Mouse (Mus musculus): ENCODE measurements around the gene Pitpnc1. TPM values are rescaled to one million over a fixed set of nuclear protein-coding genes. Genes with fewer than 3 reads are reported as not detected.
A peak's percentile ranks its signal among the peaks of the same experiment; 100 is the strongest.

The Pitpnc1 gene
- total RNA-seq, 2 experiments from 2014 or later: 57.4 to 66.8 TPM

DNA sequence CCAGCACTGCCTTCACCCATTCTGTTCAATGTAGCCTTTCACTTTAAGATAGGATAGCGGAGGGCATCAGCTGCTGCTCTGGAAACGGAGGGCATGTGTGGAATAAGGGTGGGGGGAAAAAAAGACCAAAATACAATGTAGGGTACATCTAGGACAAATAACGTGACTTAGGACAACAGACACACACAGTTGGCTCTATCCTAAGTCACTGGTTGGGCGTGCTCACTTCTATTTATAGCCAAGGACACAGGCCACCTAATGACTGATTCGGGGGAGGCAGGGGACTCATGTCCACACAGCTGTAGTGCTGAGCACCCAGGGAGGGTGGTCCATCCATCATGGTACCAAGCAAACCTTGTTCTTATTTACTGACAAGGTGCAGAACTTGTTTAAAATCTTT lies 245.2 kb downstream of the Pitpnc1 start:
- intact Hi-C loops (cut with DNase I; ENCODE audit: low total_unique reads): no loop called here
- no peak for DNase-seq

DNA sequence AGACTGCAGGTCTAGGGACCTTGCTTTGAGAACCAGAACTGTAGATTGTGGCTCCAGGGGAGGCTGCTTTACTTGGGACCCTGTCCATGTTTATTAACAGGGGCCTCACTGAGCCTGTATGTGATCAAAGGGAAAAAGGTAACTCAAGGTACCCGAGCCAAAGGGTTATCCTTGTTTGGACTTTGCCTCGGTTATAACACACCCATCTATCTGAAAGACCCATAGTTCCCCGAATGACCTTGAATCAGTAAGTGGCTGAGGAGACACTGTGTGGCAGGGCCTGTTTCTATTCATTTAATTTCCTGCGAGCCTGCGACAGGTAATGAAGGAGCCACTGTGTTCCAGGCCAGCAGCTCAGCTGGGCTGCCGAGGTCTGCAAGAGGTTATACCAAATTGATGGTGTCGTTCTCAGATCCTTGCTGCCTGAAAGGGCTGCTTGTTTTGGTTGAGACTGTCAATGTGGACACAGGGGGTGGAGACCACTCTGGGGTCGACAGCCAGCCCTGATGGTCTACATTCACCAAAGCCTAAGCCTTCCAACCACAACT lies 246.8 kb downstream of the Pitpnc1 start:
- intact Hi-C loops (cut with DNase I; ENCODE audit: low total_unique reads): no loop called here
- DNase-seq: no peak

- no peak for DNase-seq
- intact Hi-C loops (cut with DNase I; ENCODE audit: low total_unique reads): no loop called here
Observed at GRCm38 (mm10) chr11:107223169-107223561, 247.3 kb downstream of the Pitpnc1 start.

GRCm38 (mm10) chr11:107222531-107223168 lies 247.8 kb downstream of the Pitpnc1 start:
- no peak for DNase-seq
- intact Hi-C loops (cut with DNase I; ENCODE audit: low total_unique reads): no loop called here

DNA sequence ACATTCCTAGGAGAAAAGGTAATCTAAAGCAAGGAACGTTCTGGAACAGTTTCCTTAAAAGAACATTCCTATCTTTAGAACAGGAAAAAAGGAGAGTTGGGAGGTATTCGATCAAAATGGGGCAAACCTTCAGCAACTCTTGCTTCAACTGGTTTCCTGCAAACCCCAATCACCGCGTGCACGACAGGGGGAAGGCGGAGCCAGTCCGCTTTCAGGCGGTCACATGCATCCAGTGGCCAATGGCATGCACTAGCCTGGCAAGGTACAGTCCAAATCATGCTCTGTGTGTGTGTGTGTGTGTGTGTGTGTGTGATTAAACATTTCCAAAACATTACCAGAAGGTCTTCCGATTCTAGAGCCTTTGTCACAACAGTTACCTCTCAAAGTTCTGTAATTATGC lies 255.4 kb downstream of the Pitpnc1 start:
- intact Hi-C loops (cut with DNase I; ENCODE audit: low total_unique reads): no loop called here

DNA sequence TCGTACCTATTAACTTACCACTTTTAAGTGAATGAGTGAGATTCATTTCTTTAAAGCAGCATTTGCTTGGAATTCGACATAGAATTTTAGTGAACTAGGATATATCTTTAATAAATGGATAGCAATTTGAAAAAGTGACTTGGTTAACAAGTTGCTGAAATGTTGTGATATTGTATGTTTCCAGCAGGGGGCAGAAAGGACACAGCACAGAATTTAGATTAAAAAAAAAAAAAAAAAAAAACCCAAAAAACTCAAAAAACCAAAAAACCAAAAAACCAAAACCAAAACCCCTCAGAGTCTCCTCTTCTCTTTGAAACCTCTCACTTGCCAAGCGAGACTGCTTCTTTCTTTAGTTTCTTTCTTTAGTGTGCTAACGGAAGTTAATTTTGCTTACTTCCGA lies 256.8 kb downstream of the Pitpnc1 start:
- intact Hi-C loops (cut with DNase I; ENCODE audit: low total_unique reads): loop anchor here (5.0 kb wide), 1 partner anchor 259 kb away; the partner anchor contains the start of gene Pitpnc1
- no peak for DNase-seq

More for the DNA sequence above, 255.4 kb downstream of the Pitpnc1 start:
- DNase-seq: no peak

GRCm38 (mm10) chr11:107209818-107210217 lies 260.7 kb downstream of the Pitpnc1 start:
- intact Hi-C loops (cut with DNase I; ENCODE audit: low total_unique reads): loop anchor here (5.0 kb wide), 1 partner anchor 262 kb away; the partner anchor contains the start of gene Pitpnc1
- no peak for DNase-seq

- no peak for DNase-seq
- intact Hi-C loops (cut with DNase I; ENCODE audit: low total_unique reads): no loop called here
Observed at GRCm38 (mm10) chr11:107201773-107202172, 268.7 kb downstream of the Pitpnc1 start.

GRCm38 (mm10) chr11:107199281-107199680 lies 271.2 kb downstream of the Pitpnc1 start:
- intact Hi-C loops (cut with DNase I; ENCODE audit: low total_unique reads): no loop called here
- no peak for DNase-seq

GRCm38 (mm10) chr11:107195334-107195733 lies 275.2 kb downstream of the Pitpnc1 start:
- intact Hi-C loops (cut with DNase I; ENCODE audit: low total_unique reads): no loop called here
- no peak for DNase-seq

GRCm38 (mm10) chr11:107190376-107190775 lies 280.1 kb downstream of the Pitpnc1 start:
- DNase-seq: no peak
- intact Hi-C loops (cut with DNase I; ENCODE audit: low total_unique reads): no loop called here

DNA sequence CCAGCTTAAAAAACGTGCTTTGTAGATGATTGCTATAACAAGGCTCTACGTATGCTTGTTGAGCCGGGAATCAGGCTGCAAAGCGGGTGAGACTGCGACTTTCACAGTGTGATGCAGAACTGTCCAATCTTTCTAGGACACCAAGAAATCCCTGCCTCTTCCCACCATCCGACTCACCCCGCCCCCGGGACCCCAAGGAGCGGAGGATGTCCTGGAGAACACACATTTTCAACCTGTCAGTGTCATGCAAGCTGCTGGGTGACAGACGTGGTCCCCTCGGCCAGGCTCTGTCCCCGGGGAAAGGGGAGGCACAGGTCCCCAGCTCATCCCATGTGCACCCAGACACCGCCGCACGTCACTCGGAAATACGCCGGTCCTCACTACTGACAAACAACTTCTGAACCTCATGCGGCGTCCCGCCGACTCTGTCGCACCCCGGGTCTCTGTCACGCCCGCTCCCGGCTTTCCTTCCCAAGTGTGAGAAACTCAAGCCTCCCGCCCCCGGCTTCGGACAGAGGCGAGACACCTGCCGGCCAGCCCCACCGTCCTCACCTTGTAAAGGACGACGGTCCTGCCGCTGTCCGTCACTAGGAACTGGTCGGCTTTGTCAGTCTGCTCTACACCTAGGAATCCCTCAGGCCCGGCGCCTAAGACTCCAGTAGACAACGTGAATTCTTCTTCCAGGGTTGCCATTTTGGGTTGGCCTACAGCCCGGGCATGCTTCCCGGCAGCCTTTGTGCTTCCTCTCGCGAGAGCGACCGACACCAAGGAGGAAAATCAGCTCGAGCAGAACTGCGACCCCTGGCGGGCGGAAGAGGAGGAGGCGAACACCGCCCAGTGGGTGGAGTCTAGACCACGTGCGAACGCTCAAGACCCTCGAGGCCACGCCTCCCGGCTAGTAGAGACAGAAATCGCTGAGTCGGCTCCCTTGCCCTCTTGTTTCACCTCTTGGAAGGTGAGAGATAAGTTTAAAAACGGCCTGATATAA lies 281.6 kb downstream of the Pitpnc1 start, which contains the start of gene Nol11:
Gene Nol11 (minus strand): TSS at position 817 of the 988 bp plus-strand sequence.
- intact Hi-C loops (cut with DNase I; ENCODE audit: low total_unique reads): no loop called here
- peak; percentile 98 for DNase-seq

DNA sequence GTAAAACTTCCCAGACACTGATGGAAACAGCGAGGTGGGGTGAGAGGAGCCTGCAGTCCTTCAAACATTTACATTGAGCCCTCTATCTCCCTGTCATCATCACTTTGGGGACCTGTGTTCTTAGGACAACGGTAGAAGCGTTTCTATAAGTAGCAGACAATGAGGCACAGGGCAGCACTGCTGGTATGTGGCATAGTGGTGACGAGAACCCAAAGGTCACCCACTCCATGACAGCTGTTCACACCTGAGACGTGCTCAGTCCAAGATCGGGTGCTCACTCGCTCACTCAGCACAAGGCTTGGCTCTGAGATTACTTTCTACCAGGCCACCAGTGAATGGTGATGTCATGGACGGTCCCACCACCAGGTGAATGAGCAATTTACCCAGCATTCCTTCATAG lies 286.7 kb downstream of the Pitpnc1 start:
- DNase-seq: no peak
- intact Hi-C loops (cut with DNase I; ENCODE audit: low total_unique reads): no loop called here

- intact Hi-C loops (cut with DNase I; ENCODE audit: low total_unique reads): no loop called here
- no peak for DNase-seq
Observed at GRCm38 (mm10) chr11:107161215-107161614, 309.3 kb downstream of the Pitpnc1 start.

DNA sequence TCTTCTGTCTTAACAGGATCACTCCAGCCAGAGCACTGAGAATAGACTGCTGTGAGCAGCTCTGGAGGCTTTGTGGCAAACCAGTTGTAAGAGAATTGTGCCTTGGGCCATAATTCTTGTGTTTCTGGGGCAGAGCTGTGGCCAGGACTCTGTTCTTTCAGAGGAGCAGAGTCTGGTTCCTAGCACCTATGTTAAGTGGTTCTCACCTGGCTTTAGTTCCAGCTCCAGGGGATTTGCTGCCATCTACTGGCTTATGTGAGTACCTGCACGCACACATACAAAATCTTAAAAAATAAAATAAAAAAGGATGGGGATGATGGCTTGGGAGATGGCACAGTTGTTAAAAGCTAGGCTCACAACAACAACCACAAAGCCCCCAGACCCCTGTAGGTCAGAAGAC lies 311.5 kb downstream of the Pitpnc1 start:
- DNase-seq: no peak
- intact Hi-C loops (cut with DNase I; ENCODE audit: low total_unique reads): no loop called here

Other genes with a start within 250 kb of the Pitpnc1 start
- 100 to 1,000 TPM; 105 to 106 TPM for gene Psmd12, start 8.8 kb upstream of the Pitpnc1 start, total RNA-seq (2021)
- 10 to 100 TPM; 14.0 to 17.3 TPM for gene Helz, start 77.2 kb upstream of the Pitpnc1 start, total RNA-seq (2021)
- gene Cacng1, start 245.8 kb upstream of the Pitpnc1 start, total RNA-seq (2021): 100 to 1,000 TPM; 332 to 394 TPM